Mouse (Mus musculus): ENCODE results near the gene Man1c1.

- TF ChIP-seq CTCF (conservative IDR thresholded peaks at IDR 0.05; ENCODE audit: insufficient read depth, insufficient read length, low read depth, low read length) = no peak
- no peak for TF ChIP-seq POLR2A (IDR thresholded peaks at IDR 0.05; ENCODE audit: low read depth, low read length)
These were observed 37.9 kb upstream of the Man1c1 start for GRCm38 (mm10) chr4:134741949-134742348.

All from kidney, adult 2 months (tissue).